Mouse (Mus musculus) telencephalon, adult 2 months (tissue): Measurements from ENCODE around the gene Kcnh1.
A peak's percentile ranks its signal among the peaks of the same experiment; 100 is the strongest.

Source experiments
- DNase-seq: peaks from one replicate; pipeline ENCODE4 v3.0.0-alpha.2; 2011; ENCODE audit warnings: low read depth, low spot score

Gene Kcnh1

GRCm38 (mm10) chr1:192454501-192454900 lies 263.9 kb downstream of the Kcnh1 start:
- DNase-seq, result no peak

- DNase-seq, result no peak
Observed at GRCm38 (mm10) chr1:192454981-192455380, 264.4 kb downstream of the Kcnh1 start.

GRCm38 (mm10) chr1:192457037-192457436 lies 266.5 kb downstream of the Kcnh1 start:
- no peak for DNase-seq

GRCm38 (mm10) chr1:192457526-192458206 lies 267.1 kb downstream of the Kcnh1 start:
- no peak for DNase-seq

- DNase-seq, result no peak
Observed at GRCm38 (mm10) chr1:192463732-192464131, 273.2 kb downstream of the Kcnh1 start.

- no peak for DNase-seq
Observed at GRCm38 (mm10) chr1:192472366-192472765, 281.8 kb downstream of the Kcnh1 start.

- no peak for DNase-seq
Observed at GRCm38 (mm10) chr1:192473134-192473533, 282.6 kb downstream of the Kcnh1 start.

- DNase-seq, result no peak
Observed at GRCm38 (mm10) chr1:192476704-192477103, 286.1 kb downstream of the Kcnh1 start.

- DNase-seq, result no peak
Observed at GRCm38 (mm10) chr1:192477556-192477955, 287.0 kb downstream of the Kcnh1 start.

- DNase-seq, result no peak
Observed at GRCm38 (mm10) chr1:192478176-192478575, 287.6 kb downstream of the Kcnh1 start.

GRCm38 (mm10) chr1:192480072-192480784 lies 289.7 kb downstream of the Kcnh1 start:
- no peak for DNase-seq

GRCm38 (mm10) chr1:192481446-192481845 lies 290.9 kb downstream of the Kcnh1 start:
- no peak for DNase-seq

- peak; percentile 56 for DNase-seq
Observed at GRCm38 (mm10) chr1:192485030-192485429, 294.5 kb downstream of the Kcnh1 start.

- DNase-seq, result no peak
Observed at GRCm38 (mm10) chr1:192487571-192487970, 297.0 kb downstream of the Kcnh1 start.

- DNase-seq, result peak; percentile 34
Observed at GRCm38 (mm10) chr1:192489908-192490825, 299.6 kb downstream of the Kcnh1 start.

- DNase-seq, result no peak
Observed at GRCm38 (mm10) chr1:192497505-192497904, 306.9 kb downstream of the Kcnh1 start.

GRCm38 (mm10) chr1:192502016-192502415 lies 311.4 kb downstream of the Kcnh1 start:
- no peak for DNase-seq

GRCm38 (mm10) chr1:192502835-192503234 lies 312.3 kb downstream of the Kcnh1 start:
- no peak for DNase-seq

GRCm38 (mm10) chr1:192503651-192504050 lies 313.1 kb downstream of the Kcnh1 start:
- no peak for DNase-seq

- no peak for DNase-seq
Observed at GRCm38 (mm10) chr1:192512821-192513220, 322.2 kb downstream of the Kcnh1 start.

GRCm38 (mm10) chr1:192515373-192515772 lies 324.8 kb downstream of the Kcnh1 start:
- no peak for DNase-seq

GRCm38 (mm10) chr1:192519713-192520112 lies 329.1 kb downstream of the Kcnh1 start:
- DNase-seq, result no peak
